Mouse (Mus musculus): Measurements from ENCODE around the gene Pigk. TPM values are rescaled to one million over a fixed set of nuclear protein-coding genes. Genes with fewer than 3 reads are reported as not detected.
A peak's percentile ranks its signal among the peaks of the same experiment; 100 is the strongest.
"Not testable (repeated sequence)": the region's sequence is repeated elsewhere in the genome, so short reads cannot be mapped to it uniquely, and the experiment has no call there.

Pigk gene
- polyA plus RNA-seq, 1 experiment from 2014 or later, result 55.8 TPM

GRCm38 (mm10) chr3:152776872-152777540 lies 63.1 kb downstream of the Pigk start:
- Histone ChIP-seq H3K36me3 (replicated peaks; ENCODE audit: control insufficient read depth, insufficient read depth) (no peaks in the 10 kb centered on the region), H3K9ac (no peak overlapping the region), H3K27me3 (ENCODE audit: control insufficient read depth, insufficient read depth, low read length) (no peaks in the 10 kb centered on the region), H3K4me3 (replicated peaks; ENCODE audit: low read length) (no peak overlapping the region), H3K27ac (no peak overlapping the region), H3K4me1 (replicated peaks; ENCODE audit: control insufficient read depth, insufficient read depth, low read length) (no peaks in the 10 kb centered on the region), H3K9me3 (ENCODE audit: control insufficient read depth, low read length) (no peaks in the 10 kb centered on the region), H3K4me2 (replicated peaks) (no peak overlapping the region)
- 83% methylated on average over 16 of the region's 16 CpGs for WGBS
- DNase-seq (ENCODE audit: low spot score) (no peak), ATAC-seq (ENCODE audit: low FRiP score) (no peak)

DNA sequence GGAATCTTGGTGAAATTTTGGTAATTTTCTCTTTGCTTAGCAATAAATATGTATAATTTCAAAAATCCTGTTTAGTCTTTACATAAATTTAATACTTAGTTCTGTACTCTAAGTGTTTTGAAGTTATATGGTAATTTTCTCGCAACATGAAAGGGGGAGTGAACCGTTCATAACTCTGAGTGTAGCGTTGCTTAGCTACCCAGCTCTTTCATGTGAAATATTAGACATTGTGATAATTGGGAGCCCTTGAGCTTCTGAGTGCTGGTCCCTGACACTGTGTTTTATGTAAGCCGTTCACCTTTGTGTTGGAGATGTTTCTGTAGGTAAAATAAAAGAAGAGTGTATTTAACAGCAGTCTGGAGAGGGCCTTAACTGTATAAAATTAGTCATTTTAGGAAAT lies 65.9 kb downstream of the Pigk start:
- H3K4me2 ChIP-seq (replicated peaks), result no peak overlapping the region
- H3K27ac ChIP-seq, result no peak overlapping the region
- no peaks in the 10 kb centered on the region for H3K4me1 ChIP-seq (replicated peaks; ENCODE audit: control insufficient read depth, insufficient read depth, low read length)
- no peak overlapping the region for H3K9ac ChIP-seq
- ATAC-seq (ENCODE audit: low FRiP score) (no peak), DNase-seq (ENCODE audit: low spot score) (no peak)
- H3K27me3 ChIP-seq (ENCODE audit: control insufficient read depth, insufficient read depth, low read length), result no peaks in the 10 kb centered on the region
- H3K9me3 ChIP-seq (ENCODE audit: control insufficient read depth, low read length), result no peaks in the 10 kb centered on the region
- H3K36me3 ChIP-seq (replicated peaks; ENCODE audit: control insufficient read depth, insufficient read depth), result no peaks in the 10 kb centered on the region
- no peak overlapping the region for H3K4me3 ChIP-seq (replicated peaks; ENCODE audit: low read length)
- 66% methylated on average over 4 of the region's 4 CpGs for WGBS

GRCm38 (mm10) chr3:152783792-152784191 lies 69.9 kb downstream of the Pigk start:
- WGBS, result 19% methylated on average over 7 of the region's 7 CpGs
- H3K27me3 ChIP-seq (ENCODE audit: control insufficient read depth, insufficient read depth, low read length), result no peaks in the 10 kb centered on the region
- no peak overlapping the region for H3K27ac ChIP-seq
- no peak overlapping the region for H3K4me2 ChIP-seq (replicated peaks)
- peak; percentile 80 for ATAC-seq (ENCODE audit: low FRiP score)
- H3K36me3 ChIP-seq (replicated peaks; ENCODE audit: control insufficient read depth, insufficient read depth), result peaks cover 9% of the 10 kb centered on the region
- H3K4me3 ChIP-seq (replicated peaks; ENCODE audit: low read length), result no peak overlapping the region
- peak; percentile 88 for DNase-seq (ENCODE audit: low spot score)
- no peaks in the 10 kb centered on the region for H3K4me1 ChIP-seq (replicated peaks; ENCODE audit: control insufficient read depth, insufficient read depth, low read length)
- no peak overlapping the region for H3K9ac ChIP-seq
- H3K9me3 ChIP-seq (ENCODE audit: control insufficient read depth, low read length), result no peaks in the 10 kb centered on the region

DNA sequence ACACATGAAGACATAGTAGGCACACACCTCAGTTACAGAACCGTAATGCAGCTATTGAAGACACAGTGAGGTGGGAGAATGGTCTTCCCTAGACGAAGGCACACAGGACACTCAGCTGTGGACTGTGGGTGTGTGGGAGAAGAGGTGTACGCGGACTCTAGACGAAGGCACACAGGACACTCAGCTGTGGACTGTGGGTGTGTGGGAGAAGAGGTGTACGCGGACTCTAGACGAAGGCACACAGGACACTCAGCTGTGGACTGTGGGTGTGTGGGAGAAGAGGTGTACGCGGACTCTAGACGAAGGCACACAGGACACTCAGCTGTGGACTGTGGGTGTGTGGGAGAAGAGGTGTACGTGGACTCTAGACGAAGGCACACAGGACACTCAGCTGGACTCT lies 70.5 kb downstream of the Pigk start:
- not testable (repeated sequence) for H3K4me2 ChIP-seq (replicated peaks); H3K36me3 ChIP-seq (replicated peaks; ENCODE audit: control insufficient read depth, insufficient read depth); H3K4me1 ChIP-seq (replicated peaks; ENCODE audit: control insufficient read depth, insufficient read depth, low read length); H3K27me3 ChIP-seq (ENCODE audit: control insufficient read depth, insufficient read depth, low read length); DNase-seq (ENCODE audit: low spot score); ATAC-seq (ENCODE audit: low FRiP score); H3K9ac ChIP-seq; H3K27ac ChIP-seq; H3K9me3 ChIP-seq (ENCODE audit: control insufficient read depth, low read length); H3K4me3 ChIP-seq (replicated peaks; ENCODE audit: low read length)
- 91% methylated on average over 7 of the region's 13 CpGs for WGBS

- not testable (repeated sequence) for H3K9ac ChIP-seq; H3K36me3 ChIP-seq (replicated peaks; ENCODE audit: control insufficient read depth, insufficient read depth); H3K4me2 ChIP-seq (replicated peaks); DNase-seq (ENCODE audit: low spot score); H3K4me1 ChIP-seq (replicated peaks; ENCODE audit: control insufficient read depth, insufficient read depth, low read length); H3K27me3 ChIP-seq (ENCODE audit: control insufficient read depth, insufficient read depth, low read length); H3K4me3 ChIP-seq (replicated peaks; ENCODE audit: low read length); H3K27ac ChIP-seq; ATAC-seq (ENCODE audit: low FRiP score); H3K9me3 ChIP-seq (ENCODE audit: control insufficient read depth, low read length)
- 92% methylated on average over 5 of the region's 5 CpGs for WGBS
Observed at GRCm38 (mm10) chr3:152788301-152788953, 74.5 kb downstream of the Pigk start.

DNA sequence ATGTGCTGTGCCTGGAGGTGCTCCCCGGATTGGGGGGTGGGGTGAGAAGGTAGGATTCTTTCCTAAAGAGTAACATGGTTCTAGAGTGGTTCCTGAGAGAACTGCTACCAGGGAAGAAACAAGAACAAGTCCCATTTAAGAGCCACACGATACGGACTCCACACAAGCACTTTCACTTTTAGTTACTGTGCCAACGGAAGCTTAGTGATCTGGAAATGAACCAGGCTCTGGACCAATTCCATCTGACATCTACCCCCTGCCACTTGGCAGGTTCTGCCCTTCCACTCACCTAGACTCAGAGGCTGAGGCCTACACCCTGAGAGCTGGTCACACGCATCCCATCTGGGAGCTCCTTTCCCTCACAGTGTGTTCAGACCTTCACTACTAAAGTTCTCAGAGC lies 78.7 kb downstream of the Pigk start:
- H3K9ac ChIP-seq, result no peak overlapping the region
- no peak overlapping the region for H3K4me2 ChIP-seq (replicated peaks)
- peaks cover 4% of the 10 kb centered on the region; the same call in 1 of the 2 replicates for H3K4me1 ChIP-seq (replicated peaks; ENCODE audit: control insufficient read depth, insufficient read depth, low read length)
- no peaks in the 10 kb centered on the region for H3K9me3 ChIP-seq (ENCODE audit: control insufficient read depth, low read length)
- H3K36me3 ChIP-seq (replicated peaks; ENCODE audit: control insufficient read depth, insufficient read depth), result peaks cover 1% of the 10 kb centered on the region; the same call in 1 of the 2 replicates
- 89% methylated on average over 5 of the region's 5 CpGs for WGBS
- H3K27ac ChIP-seq, result no peak overlapping the region
- H3K27me3 ChIP-seq (ENCODE audit: control insufficient read depth, insufficient read depth, low read length), result no peaks in the 10 kb centered on the region
- H3K4me3 ChIP-seq (replicated peaks; ENCODE audit: low read length), result no peak overlapping the region
- ATAC-seq (ENCODE audit: low FRiP score) (no peak), DNase-seq (ENCODE audit: low spot score) (no peak)

DNA sequence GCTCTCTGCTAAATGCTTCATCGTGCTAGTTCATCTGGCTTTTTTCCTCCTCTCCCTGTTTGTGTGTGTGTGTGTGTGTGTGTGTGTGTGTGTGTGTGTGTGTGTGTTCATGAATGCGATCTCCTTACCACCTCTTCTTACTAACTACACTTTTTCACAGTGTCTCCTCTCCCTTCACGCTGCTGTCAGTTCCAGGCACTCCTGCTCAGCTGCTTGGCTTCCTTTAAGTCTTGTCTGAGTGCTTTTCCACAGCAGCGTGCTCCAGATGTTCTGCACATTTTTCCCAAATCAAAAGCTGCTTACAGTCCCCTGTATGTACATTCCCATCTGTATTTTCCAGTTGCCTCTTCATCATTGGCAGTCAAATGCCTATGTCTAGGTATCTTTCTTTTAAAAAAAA lies 79.1 kb downstream of the Pigk start:
- no peak overlapping the region for H3K4me2 ChIP-seq (replicated peaks)

GRCm38 (mm10) chr3:152796216-152796615 lies 82.3 kb downstream of the Pigk start:
- Histone ChIP-seq H3K4me3 (replicated peaks; ENCODE audit: low read length) (no peak overlapping the region), H3K27me3 (ENCODE audit: control insufficient read depth, insufficient read depth, low read length) (no peaks in the 10 kb centered on the region), H3K9me3 (ENCODE audit: control insufficient read depth, low read length) (0 out of 2 replicates have a peak, but pooled peaks cover 5% of the 10 kb centered on the region), H3K4me2 (replicated peaks) (no peak overlapping the region), H3K36me3 (replicated peaks; ENCODE audit: control insufficient read depth, insufficient read depth) (no peaks in the 10 kb centered on the region), H3K4me1 (replicated peaks; ENCODE audit: control insufficient read depth, insufficient read depth, low read length) (peaks cover 4% of the 10 kb centered on the region; the same call in 1 of the 2 replicates), H3K9ac (no peak overlapping the region), H3K27ac (no peak overlapping the region)
- 78% methylated on average over 4 of the region's 4 CpGs for WGBS
- ATAC-seq (ENCODE audit: low FRiP score), result no peak
- DNase-seq (ENCODE audit: low spot score), result no peak

More for the DNA sequence above, 79.1 kb downstream of the Pigk start:
- Histone ChIP-seq H3K4me1 (replicated peaks; ENCODE audit: control insufficient read depth, insufficient read depth, low read length) (peaks cover 4% of the 10 kb centered on the region; the same call in 1 of the 2 replicates), H3K36me3 (replicated peaks; ENCODE audit: control insufficient read depth, insufficient read depth) (no peaks in the 10 kb centered on the region), H3K4me3 (replicated peaks; ENCODE audit: low read length) (no peak overlapping the region), H3K9ac (no peak overlapping the region), H3K27me3 (ENCODE audit: control insufficient read depth, insufficient read depth, low read length) (no peaks in the 10 kb centered on the region), H3K27ac (no peak overlapping the region), H3K9me3 (ENCODE audit: control insufficient read depth, low read length) (no peaks in the 10 kb centered on the region)
- 89% methylated on average over 4 of the region's 4 CpGs for WGBS
- ATAC-seq (ENCODE audit: low FRiP score) (no peak), DNase-seq (ENCODE audit: low spot score) (no peak)

- Histone ChIP-seq H3K4me1 (replicated peaks; ENCODE audit: control insufficient read depth, insufficient read depth, low read length) (peaks cover 4% of the 10 kb centered on the region; the same call in 1 of the 2 replicates), H3K4me2 (replicated peaks) (no peak overlapping the region), H3K9ac (no peak overlapping the region), H3K27me3 (ENCODE audit: control insufficient read depth, insufficient read depth, low read length) (no peaks in the 10 kb centered on the region), H3K4me3 (replicated peaks; ENCODE audit: low read length) (no peak overlapping the region), H3K36me3 (replicated peaks; ENCODE audit: control insufficient read depth, insufficient read depth) (no peaks in the 10 kb centered on the region), H3K9me3 (ENCODE audit: control insufficient read depth, low read length) (0 out of 2 replicates have a peak, but pooled peaks cover 5% of the 10 kb centered on the region), H3K27ac (no peak overlapping the region)
- ATAC-seq (ENCODE audit: low FRiP score) (no peak), DNase-seq (ENCODE audit: low spot score) (no peak)
- WGBS, result 12% methylated on average over 2 of the region's 2 CpGs
Observed at GRCm38 (mm10) chr3:152797354-152797753, 83.5 kb downstream of the Pigk start.

Measured in hindbrain, embryonic 14.5 days (tissue).